In the genomic region with DNA sequence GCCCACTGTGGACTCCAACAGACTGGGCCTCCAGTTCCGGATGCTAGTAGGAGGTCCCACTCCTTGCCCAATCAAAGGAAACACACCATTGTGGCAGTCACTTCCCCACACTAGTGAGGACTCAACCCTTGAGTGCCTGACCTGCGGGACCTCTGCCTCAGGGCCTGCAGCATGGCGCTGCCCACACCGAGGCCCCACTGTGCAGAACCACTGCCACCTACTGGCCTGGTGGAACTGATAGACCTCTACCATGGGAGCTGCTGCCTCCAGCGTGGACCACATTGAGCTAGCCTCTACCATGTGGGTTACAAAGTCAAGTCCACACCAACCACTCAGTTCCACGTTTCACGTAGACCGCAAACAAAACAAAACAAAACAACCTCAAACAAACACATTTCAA, we compare ENCODE assay signal across 18 mouse cellular contexts. TPM values are rescaled to one million over a fixed set of nuclear protein-coding genes. Genes with fewer than 3 reads are reported as not detected.
DNase-seq lines count a peak whose midpoint lies in the region; ATAC-seq and TF ChIP-seq lines count a peak whose summit lies in the region.
"Had no signal": no experiment of that assay in that cellular context is flagged by ENCODE, and none has a peak within 500 bp of the region (broad histone marks: within the 10 kb centered on the region; RNA-seq: fewer than 3 reads in every experiment).

No protein-coding gene starts in this region.

- H3K9me3 ChIP-seq in heart, postnatal 0 days (replicated peaks; ENCODE audit: control insufficient read depth, low read length) = no peaks in the 10 kb centered on the region
- H3K9me3 ChIP-seq: heart, embryonic 10.5 days; megakaryocyte, embryonic 14.5 days had no signal

- no peak overlapping the region for H3K9ac ChIP-seq in heart, postnatal 0 days (replicated peaks; ENCODE audit: low read depth, low read length)

- no peak for TF ChIP-seq EP300 in heart, postnatal 0 days (IDR thresholded peaks at IDR 0.05; ENCODE audit: low read depth)

- no peak for TF ChIP-seq POLR2A in testis, adult 2 months (IDR thresholded peaks at IDR 0.05; ENCODE audit: control insufficient read depth, low read depth, low read length)
- TF ChIP-seq POLR2A in bone marrow, adult 2 months (IDR thresholded peaks at IDR 0.05; ENCODE audit: borderline replicate concordance, control insufficient read depth, low read depth, low read length) = no peak

- no peak overlapping the region for H3K4me3 ChIP-seq in heart, postnatal 0 days (ENCODE audit: low read depth, low read length)
- H3K4me3 ChIP-seq in testis, adult 2 months (ENCODE audit: control insufficient read depth, low read depth, low read length) = peak overlapping the region; percentile 77
- H3K4me3 ChIP-seq in bone marrow, adult 2 months (replicated peaks; ENCODE audit: control insufficient read depth, low read depth, low read length) = no peak overlapping the region
- H3K4me3 ChIP-seq: heart, embryonic 10.5 days; megakaryocyte, embryonic 14.5 days had no signal

- ATAC-seq in heart, postnatal 0 days (ENCODE audit: insufficient read depth, low read depth) = peak; percentile 27; the same call in 1 of the 2 replicates
- ATAC-seq in neutrophil, adult 5-6 weeks (ENCODE audit: extremely low read depth, insufficient number of reproducible peaks, low FRiP score, poor library complexity, severe bottlenecking) = peak; percentile 26; the same call in 1 of the 2 replicates
- ATAC-seq: forebrain, embryonic 14.5 days; inflammation-experienced regulatory T-cells, adult 6 months had no signal

- no peak for TF ChIP-seq CTCF in heart, postnatal 0 days (IDR thresholded peaks at IDR 0.05; ENCODE audit: low read depth)
- peak; percentile 45; the same call in 1 of the 2 replicates for TF ChIP-seq CTCF in testis, adult 2 months (IDR thresholded peaks at IDR 0.05; ENCODE audit: control insufficient read depth, insufficient read depth, insufficient replicate concordance, low read depth, low read length)
- peak; percentile 44; the same call in 1 of the 2 replicates for TF ChIP-seq CTCF in bone marrow, adult 2 months (IDR thresholded peaks at IDR 0.05; ENCODE audit: control insufficient read depth, insufficient read depth, low read length)

- H3K27me3 ChIP-seq in heart, postnatal 0 days (ENCODE audit: control insufficient read depth, insufficient read depth, low read length) = no peaks in the 10 kb centered on the region
- H3K27me3 ChIP-seq in testis, adult 2 months (ENCODE audit: control insufficient read depth, insufficient read depth, low read length) = no peaks in the 10 kb centered on the region

- no peak overlapping the region for H3K4me2 ChIP-seq in heart, postnatal 0 days (ENCODE audit: low read depth, low read length)

- H3K4me1 ChIP-seq in heart, postnatal 0 days (ENCODE audit: control insufficient read depth, insufficient read depth) = no peaks in the 10 kb centered on the region
- no peaks in the 10 kb centered on the region for H3K4me1 ChIP-seq in testis, adult 2 months (ENCODE audit: control insufficient read depth, insufficient read depth, low read length)
- peaks cover 4% of the 10 kb centered on the region for H3K4me1 ChIP-seq in bone marrow, adult 2 months (ENCODE audit: control insufficient read depth, insufficient read depth, low read length)
- H3K4me1 ChIP-seq: heart, embryonic 10.5 days had no signal

- WGBS in heart, postnatal 0 days = 66% methylated on average over 8 of the region's 8 CpGs
- 65% methylated on average over 8 of the region's 8 CpGs for WGBS in bone marrow, adult 2 months

- no peak for DNase-seq in heart, postnatal 0 days (ENCODE audit: low spot score)
- no peak for DNase-seq in heart, adult 11 months
- DNase-seq in testis, postnatal 10 days (ENCODE audit: low spot score) = no peak
- no peak for DNase-seq in spleen, adult 12 weeks (ENCODE audit: low spot score)
- no peak for DNase-seq in left cerebral cortex, adult 8-10 months (ENCODE audit: low spot score in 2 of 2)
- DNase-seq: cerebellum, adult 2 months; heart, postnatal 4 days; kidney, postnatal 4 days; right cerebral cortex, adult 18-20 months; thymus, postnatal 36 days had no signal

- H3K36me3 ChIP-seq in heart, postnatal 0 days (replicated peaks; ENCODE audit: control insufficient read depth, insufficient read depth, low read length) = no peaks in the 10 kb centered on the region
- H3K36me3 ChIP-seq in testis, adult 2 months (ENCODE audit: control insufficient read depth, insufficient read depth, low read length) = no peaks in the 10 kb centered on the region
- H3K36me3 ChIP-seq: heart, embryonic 10.5 days had no signal

- no peak overlapping the region for H3K27ac ChIP-seq in heart, postnatal 0 days (ENCODE audit: low read depth)
- H3K27ac ChIP-seq in testis, adult 2 months (ENCODE audit: control insufficient read depth, insufficient read depth, low read depth, low read length) = no peak overlapping the region
- H3K27ac ChIP-seq in bone marrow, adult 2 months (ENCODE audit: control insufficient read depth, insufficient read depth, low read depth, low read length, poor library complexity) = no peak overlapping the region
- H3K27ac ChIP-seq: heart, embryonic 10.5 days had no signal

RNA-seq across cellular contexts. Expression of gene 1700019D03Rik, which starts 55.4 kb away (rescaled TPM):
- total RNA-seq in heart, postnatal 0 days (2014; rRNA removed; ENCODE audit: low replicate concordance) = 0.04 TPM in 1 of 2 replicates, not detected in the other
- polyA plus RNA-seq in heart, postnatal 0 days (2015; fragmentation: Nextera tagmentation; extraction: Ambion mirVana) = 0.38 and 0.44 TPM in 2 replicates
- polyA plus RNA-seq in testis, adult 2 months (2012; rRNA removed) = 584 and 646 TPM in 2 replicates
- 0.27 and 3.4 TPM in 2 replicates for polyA plus RNA-seq in bone marrow, adult 2 months (2011; ENCODE audit: insufficient read depth, insufficient read length, low replicate concordance, missing spikeins)
- 0.74 and 0.81 TPM in 2 replicates for total RNA-seq in neutrophil, adult 5-6 weeks (2017)
- 10 to 100 TPM; 11.3 to 16.3 (median 13.1) TPM for total RNA-seq in left cerebral cortex, adult 8-10 months (2022)
- total RNA-seq: liver, adult 2 months had no signal
- polyA plus RNA-seq: liver, adult 2 months had no signal
